Comparison of ENCODE assay signal across 8 mouse cellular contexts in the genomic region with DNA sequence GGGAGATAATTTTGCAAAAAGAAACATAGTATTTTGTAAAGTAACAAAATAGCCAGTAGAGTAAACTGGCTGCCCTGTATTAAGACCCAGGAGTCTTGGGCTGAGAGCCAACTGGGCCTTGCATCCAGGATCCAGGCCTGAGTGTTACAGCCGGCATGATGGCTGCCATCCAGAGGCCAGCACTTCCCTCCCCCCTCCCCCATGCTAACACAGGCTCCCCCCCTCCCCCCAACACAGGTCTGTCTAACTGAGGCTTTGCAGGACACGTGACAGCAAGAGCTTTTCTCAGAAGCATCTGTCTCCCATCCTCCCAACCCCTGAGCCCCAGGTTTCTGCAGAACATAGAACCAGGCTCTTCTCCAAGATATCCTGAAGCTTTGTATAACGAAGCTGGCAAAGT. TPM values are rescaled to one million over a fixed set of nuclear protein-coding genes. Genes with fewer than 3 reads are reported as not detected.
DNase-seq lines count a peak whose midpoint lies in the region; ATAC-seq lines count a peak whose summit lies in the region.

No protein-coding gene starts in this region.

- peak overlapping the region; percentile 70; the same call in 1 of the 2 replicates for H3K9ac ChIP-seq in lung, embryonic 15.5 days

- H3K4me1 ChIP-seq in lung, embryonic 15.5 days: peaks cover 12% of the 10 kb centered on the region

- H3K9me3 ChIP-seq in lung, embryonic 15.5 days: no peaks in the 10 kb centered on the region

- H3K4me3 ChIP-seq in lung, embryonic 15.5 days: peak overlapping the region; percentile 79

- H3K4me2 ChIP-seq in lung, embryonic 15.5 days: peak overlapping the region; percentile 72

- peak; percentile 14 for DNase-seq in thymus, postnatal 0 days (ENCODE audit: low spot score)
- no peak for DNase-seq in thymus, postnatal 36 days
- DNase-seq in cerebellum, postnatal 25 days: peak; percentile 84 to 93
- peak; percentile 54 for DNase-seq in heart, adult 8-10 months (ENCODE audit: low spot score)
- DNase-seq in kidney, adult 8-10 months: peak; percentile 59 to 74
- peak; percentile 64 for DNase-seq in right cerebral cortex, postnatal 4 days

- no peak for ATAC-seq in lung, embryonic 15.5 days (ENCODE audit: borderline replicate concordance, extremely low read depth, low FRiP score, low TSS enrichment)
- no peak for ATAC-seq in granulocyte monocyte progenitor cell, adult 5-6 weeks (replicated peaks; ENCODE audit: poor library complexity, severe bottlenecking)

- WGBS in lung, embryonic 15.5 days: 15% methylated on average over 3 of the region's 3 CpGs

- peak overlapping the region; percentile 78 for H3K27ac ChIP-seq in lung, embryonic 15.5 days

- no peaks in the 10 kb centered on the region for H3K27me3 ChIP-seq in lung, embryonic 15.5 days

- peaks cover 9% of the 10 kb centered on the region; the same call in 1 of the 2 replicates for H3K36me3 ChIP-seq in lung, embryonic 15.5 days

RNA-seq across cellular contexts. Expression of a gene that starts 1.0 kb away (rescaled TPM):
- polyA plus RNA-seq in thymus, postnatal 0 days (2015; fragmentation: Nextera tagmentation; extraction: Ambion mirVana): 425 and 444 TPM in 2 replicates
- 1,000 to 10,000 TPM; 1,464 to 1,614 (median 1,563) TPM for total RNA-seq in heart, adult 8-10 months (2022)
- 237 and 240 TPM in 2 replicates for polyA plus RNA-seq in lung, embryonic 15.5 days (2015; fragmentation: Nextera tagmentation; extraction: Ambion mirVana)
- total RNA-seq in granulocyte monocyte progenitor cell, adult 5-6 weeks (2014; fragmentation: Nextera tagmentation): 195 and 260 TPM in 2 replicates
- 207 and 212 TPM in 2 replicates for total RNA-seq in granulocyte monocyte progenitor cell, adult 5-6 weeks (2017)

RNA-seq across cellular contexts. Expression of a gene that starts 1.1 kb away (rescaled TPM):
- polyA plus RNA-seq in thymus, postnatal 0 days (2015; fragmentation: Nextera tagmentation; extraction: Ambion mirVana): 23.9 and 24.7 TPM in 2 replicates
- total RNA-seq in heart, adult 8-10 months (2022): 1 to 10 TPM; 6.4 to 7.1 (median 6.8) TPM
- polyA plus RNA-seq in lung, embryonic 15.5 days (2015; fragmentation: Nextera tagmentation; extraction: Ambion mirVana): 38.0 and 39.9 TPM in 2 replicates
- 14.6 and 31.9 TPM in 2 replicates for total RNA-seq in granulocyte monocyte progenitor cell, adult 5-6 weeks (2014; fragmentation: Nextera tagmentation)
- total RNA-seq in granulocyte monocyte progenitor cell, adult 5-6 weeks (2017): 17.0 and 20.8 TPM in 2 replicates

RNA-seq across cellular contexts. Expression of a gene that starts 43.6 kb away (rescaled TPM):
- polyA plus RNA-seq in thymus, postnatal 0 days (2015; fragmentation: Nextera tagmentation; extraction: Ambion mirVana): 30.6 and 31.9 TPM in 2 replicates
- total RNA-seq in heart, adult 8-10 months (2022): 10 to 100 TPM in 2 of 4 experiments, 1 to 10 TPM in 2; 7.4 to 13.1 (median 10.4) TPM
- polyA plus RNA-seq in lung, embryonic 15.5 days (2015; fragmentation: Nextera tagmentation; extraction: Ambion mirVana): 41.6 and 42.4 TPM in 2 replicates
- total RNA-seq in granulocyte monocyte progenitor cell, adult 5-6 weeks (2014; fragmentation: Nextera tagmentation): 19.0 and 32.7 TPM in 2 replicates
- total RNA-seq in granulocyte monocyte progenitor cell, adult 5-6 weeks (2017): 21.2 and 30.7 TPM in 2 replicates

Comparison
In these comparisons a context has a peak if more than half of its experiments do, and no peak if none do; other contexts are left out.
1. DNase-seq: peak in thymus, postnatal 0 days (single experiment), cerebellum, postnatal 25 days (2 of 2), heart, adult 8-10 months (single experiment), kidney, adult 8-10 months (2 of 2) and right cerebral cortex, postnatal 4 days (single experiment); none in thymus, postnatal 36 days (0 of 2).
2. RNA of a gene that starts 1.0 kb away (total RNA-seq): 1,464 to 1,614 TPM in heart, adult 8-10 months; 195 to 260 TPM in granulocyte monocyte progenitor cell, adult 5-6 weeks; every median in the first group is over 4 times any median in the second.